Mouse (Mus musculus) liver, postnatal 0 days (tissue): ENCODE data around the gene Stat1. TPM values are rescaled to one million over a fixed set of nuclear protein-coding genes. Genes with fewer than 3 reads are reported as not detected.

Experiments
- ATAC-seq: fragments of 200-750 bp; cut with Nextera tagmentation; 2 replicates; pipeline ENCODE4 v1.8.0; 2017; ENCODE audit warnings: mild to moderate bottlenecking, moderate library complexity
- DNase-seq: peaks from one replicate; pipeline ENCODE4 v3.0.0-alpha.2; 2016
- H3K27ac ChIP-seq: fragments of 300-500 bp; sonication (generic); 2 replicates; pipeline ENCODE4 v1.5.1; 2014; ENCODE audit warnings: antibody characterized with exemption, moderate library complexity, mild to moderate bottlenecking, low read depth
- H3K27me3 ChIP-seq: fragments of 300-500 bp; sonication (generic); 2 replicates; pipeline ENCODE4 v1.6.1; 2014; ENCODE audit warnings: low read length, control low read depth, mixed read lengths; ENCODE audit not compliant: insufficient read depth
- H3K36me3 ChIP-seq: fragments of 300-500 bp; sonication (generic); replicated peaks from 2 replicates; pipeline ENCODE4 v1.6.1; 2014; ENCODE audit warnings: mild to moderate bottlenecking, control low read depth, low read length, moderate library complexity, mixed read lengths; ENCODE audit not compliant: insufficient read depth
- H3K4me1 ChIP-seq: fragments of 300-500 bp; sonication (generic); 2 replicates; pipeline ENCODE4 v1.6.1; 2014; ENCODE audit warnings: antibody characterized with exemption, mild to moderate bottlenecking, control low read depth; ENCODE audit not compliant: insufficient read depth
- H3K4me2 ChIP-seq: fragments of 300-500 bp; sonication (generic); 2 replicates; pipeline ENCODE4 v1.6.1; 2014; ENCODE audit warnings: low read depth, mild to moderate bottlenecking, low read length, moderate library complexity, mixed read lengths
- H3K4me3 ChIP-seq: fragments of 300-500 bp; sonication (generic); 2 replicates; pipeline ENCODE4 v1.5.1; 2014; ENCODE audit warnings: low read depth, low read length
- H3K9ac ChIP-seq: fragments of 300-500 bp; sonication (generic); replicated peaks from 2 replicates; pipeline ENCODE4 v1.6.1; 2014; ENCODE audit warnings: mild to moderate bottlenecking, moderate library complexity
- H3K9me3 ChIP-seq: fragments of 300-500 bp; sonication (generic); 2 replicates; pipeline ENCODE4 v1.6.1; 2016; ENCODE audit warnings: mild to moderate bottlenecking, control low read depth, low read length, mixed read lengths
- CTCF ChIP-seq: sonication (generic); IDR thresholded peaks from 2 replicates; pipeline ENCODE4 v1.5.1; 2016; ENCODE audit warnings: antibody characterized with exemption, low read depth
- EP300 ChIP-seq: IDR thresholded peaks from 2 replicates; pipeline ENCODE4 v1.6.1; 2016; ENCODE audit warnings: antibody characterized with exemption, low read depth, mild to moderate bottlenecking
- WGBS: fragments of 180-500 bp; shearing (Covaris S2); extraction: QIAGEN DNeasy Blood & Tissue Kit; methylation state at CpG from one replicate; pipeline ENCODE4 v1.1.7; 2014; ENCODE audit not compliant: insufficient replicate concordance; 5-methylcytosine and 5-hydroxymethylcytosine counted together
- polyA plus RNA-seq: library from polyadenylated mRNA; unstranded; fragments of >200 nt; fragmentation: Nextera tagmentation; extraction: Ambion mirVana; gene quantifications from 2 replicates; pipeline ENCODE4 v1.2.1, GENCODE M21; 2015

The Stat1 gene
- polyA plus RNA-seq, 1 experiment from 2014 or later = 33.7 TPM

- no peak overlapping the region for H3K27ac ChIP-seq
- DNase-seq = no peak
- WGBS = 90% methylated on average over 9 of the region's 9 CpGs
- H3K9ac ChIP-seq = no peak overlapping the region
- H3K4me1 ChIP-seq = no peaks in the 10 kb centered on the region
- no peaks in the 10 kb centered on the region for H3K27me3 ChIP-seq
- no peak overlapping the region for H3K4me3 ChIP-seq
- TF ChIP-seq CTCF = no peak
- no peak for TF ChIP-seq EP300
- H3K4me2 ChIP-seq = no peak overlapping the region
- H3K36me3 ChIP-seq = peaks cover 95% of the 10 kb centered on the region
- no peak for ATAC-seq
- H3K9me3 ChIP-seq = no peaks in the 10 kb centered on the region
Measured at GRCm38 (mm10) chr1:52140534-52140933, 21.3 kb downstream of the Stat1 start.

- Histone ChIP-seq H3K4me3 (no peak overlapping the region), H3K9ac (no peak overlapping the region), H3K27me3 (no peaks in the 10 kb centered on the region), H3K9me3 (no peaks in the 10 kb centered on the region), H3K4me1 (no peaks in the 10 kb centered on the region), H3K4me2 (no peak overlapping the region), H3K36me3 (peaks cover 94% of the 10 kb centered on the region), H3K27ac (peak overlapping the region; percentile 22; the same call in 1 of the 2 replicates)
- DNase-seq (no peak), ATAC-seq (no peak)
- TF ChIP-seq EP300 = no peak
- TF ChIP-seq CTCF = no peak
- WGBS = 50% methylated on average over 3 of the region's 3 CpGs
Measured at GRCm38 (mm10) chr1:52141482-52141881, 22.2 kb downstream of the Stat1 start.

GRCm38 (mm10) chr1:52142117-52142516, 22.9 kb downstream of the Stat1 start:
- Histone ChIP-seq H3K9me3 (no peaks in the 10 kb centered on the region), H3K27me3 (no peaks in the 10 kb centered on the region), H3K4me2 (no peak overlapping the region), H3K36me3 (peaks cover 94% of the 10 kb centered on the region), H3K27ac (peak overlapping the region; percentile 22; the same call in 1 of the 2 replicates), H3K4me3 (no peak overlapping the region), H3K9ac (no peak overlapping the region), H3K4me1 (no peaks in the 10 kb centered on the region)
- TF ChIP-seq EP300 = no peak
- TF ChIP-seq CTCF = no peak
- 82% methylated on average over 4 of the region's 4 CpGs for WGBS
- no peak for DNase-seq
- ATAC-seq = no peak

- H3K9me3 ChIP-seq = no peaks in the 10 kb centered on the region
- H3K4me2 ChIP-seq = no peak overlapping the region
- no peak for TF ChIP-seq EP300
- no peak for TF ChIP-seq CTCF
- peaks cover 93% of the 10 kb centered on the region for H3K36me3 ChIP-seq
- ATAC-seq (no peak), DNase-seq (no peak)
- no peak overlapping the region for H3K27ac ChIP-seq
- no peak overlapping the region for H3K9ac ChIP-seq
- H3K27me3 ChIP-seq = no peaks in the 10 kb centered on the region
- 85% methylated on average over 4 of the region's 4 CpGs for WGBS
- H3K4me1 ChIP-seq = no peaks in the 10 kb centered on the region
- H3K4me3 ChIP-seq = no peak overlapping the region
Measured at GRCm38 (mm10) chr1:52143191-52143590, 24.0 kb downstream of the Stat1 start.

- no peaks in the 10 kb centered on the region for H3K4me1 ChIP-seq
- peaks cover 93% of the 10 kb centered on the region for H3K36me3 ChIP-seq
- no peak for TF ChIP-seq CTCF
- TF ChIP-seq EP300 = no peak
- no peak overlapping the region for H3K4me2 ChIP-seq
- H3K9me3 ChIP-seq = no peaks in the 10 kb centered on the region
- no peak overlapping the region for H3K4me3 ChIP-seq
- H3K27me3 ChIP-seq = no peaks in the 10 kb centered on the region
- H3K9ac ChIP-seq = no peak overlapping the region
- WGBS = 91% methylated on average over 7 of the region's 7 CpGs
- no peak for DNase-seq
- ATAC-seq = no peak
- no peak overlapping the region for H3K27ac ChIP-seq
Measured at GRCm38 (mm10) chr1:52143596-52144156, 24.4 kb downstream of the Stat1 start.

GRCm38 (mm10) chr1:52144907-52145306, 25.7 kb downstream of the Stat1 start:
- Histone ChIP-seq H3K27ac (no peak overlapping the region), H3K4me2 (no peak overlapping the region), H3K9me3 (no peaks in the 10 kb centered on the region), H3K4me3 (no peak overlapping the region), H3K4me1 (no peaks in the 10 kb centered on the region), H3K36me3 (peaks cover 94% of the 10 kb centered on the region), H3K9ac (no peak overlapping the region), H3K27me3 (no peaks in the 10 kb centered on the region)
- ATAC-seq = no peak
- TF ChIP-seq CTCF = no peak
- no peak for TF ChIP-seq EP300
- DNase-seq = no peak
- 80% methylated on average over 10 of the region's 10 CpGs for WGBS
